Mouse (Mus musculus) frontal cortex, adult 2 months (tissue): ENCODE results near the gene Enoph1. TPM values are rescaled to one million over a fixed set of nuclear protein-coding genes. Genes with fewer than 3 reads are reported as not detected.

Experiments used
- DNase-seq, 2 experiments: peaks; one replicate each; pipeline ENCODE4 v3.0.0; 2022; ENCODE audit warnings: low spot score in 1 of 2; ENCODE audit errors: extremely low spot score in 1 of 2
- polyA plus RNA-seq: library from polyadenylated mRNA; depleted of rRNA; stranded (reverse); fragments of >200 nt; gene quantifications from 2 replicates; pipeline ENCODE4 v1.2.3, GENCODE M21; 2012

Enoph1 gene
- polyA plus RNA-seq, 1 experiment: 83.9 TPM

DNA sequence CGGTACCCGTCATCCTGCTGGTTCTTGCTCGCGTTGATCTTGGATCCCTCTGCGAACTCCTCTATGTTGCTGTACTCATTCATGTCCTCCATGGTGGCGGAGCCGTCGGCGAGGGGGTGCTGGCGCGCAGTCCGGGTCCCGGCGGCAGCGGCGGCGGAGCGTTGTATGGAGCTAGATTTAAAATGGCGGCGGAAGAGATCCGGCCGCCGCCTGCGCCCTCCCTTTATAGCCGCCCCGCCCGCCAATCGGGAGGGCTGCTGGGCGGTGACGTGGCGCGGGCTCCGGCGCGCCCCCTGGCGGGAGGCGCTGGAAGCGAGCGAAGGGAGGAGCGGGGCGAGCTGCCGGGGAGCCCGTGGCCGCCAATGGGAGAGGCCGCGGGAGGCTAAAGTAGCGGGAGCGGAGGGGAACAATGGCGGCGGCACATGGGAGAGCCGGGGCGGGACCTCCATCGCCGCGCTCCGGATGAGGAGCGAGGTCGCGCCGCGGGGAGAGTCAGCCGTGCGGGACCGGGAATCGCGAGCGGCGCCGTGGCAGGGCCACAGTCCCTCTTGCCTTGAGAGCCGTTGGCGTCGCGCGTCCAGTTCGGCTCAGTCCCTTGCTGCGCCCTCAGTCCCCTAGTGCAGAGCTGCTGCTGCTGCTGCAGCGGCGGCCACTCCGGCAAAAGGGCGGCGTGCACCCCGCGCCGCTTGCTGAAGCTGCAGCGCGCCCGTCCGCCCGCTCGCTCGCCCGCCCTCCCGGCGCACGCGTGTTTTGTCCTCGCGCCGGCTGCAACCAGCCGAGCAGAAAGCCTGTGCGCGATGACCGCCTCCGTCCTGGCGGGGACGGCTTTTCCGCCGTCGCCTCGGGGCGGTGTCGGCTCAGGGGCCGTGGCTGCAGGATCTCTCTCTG lies 827 bp upstream of the Enoph1 start:
- DNase-seq: peak; percentile 82 to 98

DNA sequence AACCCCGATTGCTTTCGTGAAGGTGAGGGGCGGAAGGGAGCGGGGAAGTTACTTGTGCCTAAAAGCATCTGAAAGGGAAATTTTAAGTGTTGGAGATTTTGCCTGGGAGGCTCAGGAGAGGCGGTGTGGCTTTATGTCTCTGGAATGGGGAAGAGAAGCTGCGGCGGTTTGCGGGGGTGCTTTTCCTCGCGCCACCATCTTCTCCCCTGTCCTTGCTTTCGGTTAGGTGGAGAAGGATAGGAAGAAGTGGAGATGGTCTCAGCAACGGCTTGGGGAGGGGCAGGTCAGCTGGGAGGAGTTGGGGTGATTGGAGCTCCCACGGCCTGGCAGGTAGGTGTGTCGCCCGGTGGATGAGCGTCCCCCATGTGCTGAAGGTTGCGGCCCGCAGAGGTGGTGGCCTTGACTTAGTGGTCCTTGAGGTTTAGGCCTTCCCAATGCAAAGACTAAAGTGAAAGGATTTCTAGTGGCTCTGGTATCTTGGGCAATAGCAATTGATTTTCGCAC lies 548 bp downstream of the Enoph1 start:
- DNase-seq: peak in 1 of 2 experiments; percentile 45

DNA sequence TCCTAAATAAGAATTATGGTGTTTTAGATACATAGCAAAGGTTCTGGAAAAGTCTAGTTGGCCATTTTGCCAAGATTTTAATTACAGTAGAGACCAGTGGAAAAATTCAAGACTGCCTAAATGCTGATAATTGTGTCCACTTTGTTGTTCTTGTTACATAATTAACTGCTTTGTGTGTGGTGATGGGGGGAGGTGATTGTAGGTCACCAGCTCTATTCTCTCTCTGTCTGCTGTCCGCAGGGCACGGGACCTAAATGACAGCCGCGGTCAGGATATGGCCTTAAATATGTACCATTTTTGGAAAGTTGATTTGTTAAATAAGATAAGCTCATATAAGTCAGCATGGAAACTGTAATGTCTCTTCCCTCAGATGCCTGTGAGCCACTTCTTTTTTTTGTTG lies 1.5 kb downstream of the Enoph1 start:
- no peak for DNase-seq

DNA sequence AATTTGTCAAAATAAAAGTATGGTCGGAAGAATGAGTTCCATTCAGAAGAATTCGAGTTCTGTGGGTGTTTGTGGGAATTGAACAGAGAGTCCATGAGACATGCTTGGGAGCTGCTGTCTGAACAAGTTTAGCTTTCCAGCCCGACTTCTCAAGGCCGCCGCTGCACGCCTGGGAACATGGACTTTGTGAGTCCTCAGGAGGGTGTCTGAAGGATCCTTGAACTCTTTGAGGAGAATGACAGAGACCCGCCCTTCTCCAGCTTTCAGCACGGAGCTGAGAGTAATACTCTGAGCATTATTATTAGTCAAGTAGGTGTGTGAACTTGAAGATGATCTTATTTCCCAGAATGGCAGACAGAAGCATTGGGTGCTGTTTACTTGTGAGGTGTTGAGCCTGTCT lies 2.7 kb downstream of the Enoph1 start:
- no peak for DNase-seq

- DNase-seq: no peak
Measured at GRCm38 (mm10) chr5:100043361-100043760, 3.6 kb downstream of the Enoph1 start.

- no peak for DNase-seq
Measured at GRCm38 (mm10) chr5:100044030-100044429, 4.2 kb downstream of the Enoph1 start.

DNA sequence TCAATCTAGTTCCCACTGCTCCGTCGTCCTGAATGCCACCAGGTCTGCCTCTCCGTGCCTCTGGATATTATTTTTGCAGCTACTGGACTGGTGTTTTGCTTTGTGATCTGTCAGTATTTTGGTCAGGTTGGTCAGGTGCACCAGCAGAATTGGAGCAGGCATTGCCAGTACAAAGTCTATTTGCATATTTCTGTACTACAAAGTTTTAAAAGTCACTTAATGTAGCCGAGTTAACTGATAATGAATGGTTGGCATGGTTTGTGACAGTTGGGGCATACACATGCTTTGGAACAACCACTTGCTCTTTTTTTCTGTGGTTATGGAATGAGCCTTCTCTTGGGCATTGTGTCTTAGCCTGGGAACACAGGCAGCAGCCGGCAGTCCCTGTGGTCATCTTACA lies 4.8 kb downstream of the Enoph1 start:
- no peak for DNase-seq

DNA sequence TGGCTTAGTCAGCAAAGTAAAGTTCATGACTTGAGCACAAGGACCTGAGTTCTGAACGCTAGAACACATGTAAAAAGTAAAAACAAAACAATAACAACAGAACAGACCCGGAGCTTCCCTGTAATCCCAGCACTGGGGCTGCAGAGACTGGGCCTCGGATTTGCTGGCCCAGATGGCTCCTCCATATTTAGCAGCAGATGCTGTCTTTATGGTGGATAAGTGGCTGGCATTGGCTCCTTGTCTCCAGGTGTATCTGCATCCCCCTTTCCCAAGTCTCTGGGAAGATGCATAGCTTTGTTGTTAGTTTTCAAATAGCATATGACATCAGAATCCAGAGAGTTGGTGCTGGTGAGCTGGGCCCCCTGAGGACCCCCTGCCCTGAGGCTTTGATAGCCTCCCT lies 6.3 kb downstream of the Enoph1 start:
- no peak for DNase-seq

DNA sequence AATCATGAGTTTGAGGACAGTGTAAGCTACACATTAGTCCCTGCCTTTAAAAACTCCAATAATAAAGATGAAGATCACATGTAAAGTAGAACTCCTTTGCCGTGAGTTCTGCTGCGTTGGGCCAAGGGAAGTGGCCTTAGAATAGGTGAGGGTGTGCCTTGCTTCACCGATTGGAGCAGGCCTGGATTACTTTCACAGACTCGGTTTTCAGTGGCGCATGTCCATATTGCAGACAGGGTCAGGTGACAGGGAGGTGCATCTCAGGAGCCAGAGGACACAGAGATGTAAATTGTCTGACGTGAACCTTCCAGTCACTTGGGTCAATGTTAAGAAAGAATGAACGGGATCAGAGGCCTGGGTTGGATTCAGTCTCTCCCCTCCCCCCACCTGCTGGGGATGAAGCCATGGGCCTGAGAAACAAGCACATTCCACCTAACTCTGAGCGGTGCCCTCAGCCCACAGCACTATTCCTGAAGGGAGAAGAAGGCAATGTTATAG lies 7.4 kb downstream of the Enoph1 start:
- no peak for DNase-seq

DNA sequence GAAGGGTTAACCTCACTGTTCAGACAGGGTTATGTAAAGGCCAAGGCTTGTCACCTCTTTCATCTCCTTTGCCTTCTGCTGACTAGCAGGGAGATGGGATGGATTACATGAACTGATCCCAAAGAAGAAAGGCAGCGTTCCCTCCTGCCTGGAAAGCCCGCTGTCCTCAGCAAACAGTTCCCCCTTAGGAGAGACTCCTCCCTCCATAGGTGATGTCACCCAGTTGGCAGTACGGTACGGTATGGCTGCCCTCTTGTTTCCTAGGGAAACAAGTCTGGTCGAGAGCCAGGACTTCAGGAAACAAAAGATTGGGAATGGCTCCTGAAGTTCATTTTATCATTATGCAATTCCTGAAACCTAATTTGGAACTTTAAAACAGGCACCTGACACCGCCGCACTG lies 8.1 kb downstream of the Enoph1 start:
- no peak for DNase-seq

DNA sequence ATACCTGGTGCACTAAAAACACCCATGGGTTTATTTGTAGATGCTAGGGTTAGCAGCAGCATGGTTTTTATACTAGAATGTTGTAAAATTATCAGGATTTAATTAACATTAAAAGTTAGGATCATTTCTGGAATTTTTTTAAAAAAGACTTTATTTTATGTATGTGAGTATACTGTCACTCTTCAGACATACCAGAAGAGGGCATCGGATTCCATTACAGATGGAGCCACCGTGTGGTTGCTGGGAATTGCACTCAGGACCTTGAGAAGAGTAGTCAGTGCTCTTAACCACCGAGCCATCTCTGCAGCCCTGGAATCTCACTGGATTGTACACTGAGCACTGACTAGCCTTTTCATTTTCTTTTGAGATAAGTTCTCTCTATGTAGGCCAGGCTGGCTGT lies 10.1 kb downstream of the Enoph1 start:
- DNase-seq: no peak

- peak in 1 of 2 experiments; percentile 42 for DNase-seq
Measured at GRCm38 (mm10) chr5:100052728-100053127, 12.9 kb downstream of the Enoph1 start.

GRCm38 (mm10) chr5:100054807-100055547 lies 15.2 kb downstream of the Enoph1 start:
- DNase-seq: no peak

DNA sequence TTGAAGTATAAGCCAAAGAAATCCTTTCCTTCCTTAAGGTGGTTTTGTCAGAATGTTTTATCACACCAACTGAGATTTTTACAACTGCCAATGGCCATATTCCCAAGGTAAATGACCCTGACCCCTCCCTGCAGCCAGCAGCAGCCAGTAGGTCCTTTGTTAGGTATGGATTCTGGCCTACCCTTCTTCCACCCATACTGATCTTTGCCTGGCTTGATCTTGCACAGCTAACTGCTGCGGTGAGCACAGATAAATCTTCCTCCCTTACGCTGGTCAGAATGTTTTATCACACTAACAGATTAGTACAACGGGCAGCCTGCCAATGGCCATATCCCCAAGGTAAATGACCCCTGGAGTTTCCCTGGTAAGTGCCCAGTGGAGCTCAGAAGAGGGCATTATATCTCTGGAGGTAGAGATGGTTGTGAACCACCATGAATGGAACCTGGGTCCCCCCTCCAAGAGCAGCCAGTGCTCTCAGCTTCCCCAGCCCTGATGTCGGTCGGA lies 16.1 kb downstream of the Enoph1 start:
- no peak for DNase-seq

- DNase-seq: no peak
Measured at GRCm38 (mm10) chr5:100057461-100058209, 17.9 kb downstream of the Enoph1 start.

DNA sequence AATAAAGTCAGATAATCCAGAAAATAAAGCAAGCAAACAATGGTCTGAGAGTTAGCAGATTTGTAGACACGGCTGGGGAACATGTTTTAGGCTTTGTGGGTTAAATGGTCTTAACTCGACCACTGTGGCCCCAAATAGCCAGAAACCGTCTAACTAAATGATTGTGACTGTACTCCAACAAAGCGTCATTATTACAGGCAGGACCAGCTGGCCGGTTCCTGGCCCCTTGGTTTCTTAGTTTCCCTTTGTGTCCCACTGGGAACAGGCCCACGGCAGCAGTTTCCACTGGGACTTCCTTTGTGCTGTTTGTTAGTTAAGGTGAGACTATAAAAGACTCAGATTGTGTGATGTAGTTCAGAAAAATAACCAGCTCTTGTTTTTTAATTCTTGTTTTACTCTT lies 18.9 kb downstream of the Enoph1 start:
- DNase-seq: no peak

DNA sequence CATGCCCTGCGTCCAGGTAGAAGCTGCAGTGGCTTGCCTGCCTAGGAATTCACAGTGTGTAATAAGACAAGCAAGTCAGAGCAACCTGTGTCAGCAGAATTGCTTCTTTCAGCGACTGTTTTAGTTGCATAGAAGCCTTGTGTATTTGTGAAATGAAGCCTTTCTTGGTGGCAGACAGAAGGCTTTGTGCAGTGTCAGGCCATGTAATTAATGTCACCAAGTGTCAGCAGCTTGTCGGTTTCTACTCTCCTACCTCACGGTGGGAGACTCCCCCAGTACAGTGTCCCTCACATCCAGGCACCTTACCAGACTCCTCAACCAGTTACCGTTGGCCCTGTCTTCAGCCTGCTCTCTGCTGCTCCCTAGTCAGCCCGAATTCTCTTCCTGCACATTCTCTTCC lies 19.5 kb downstream of the Enoph1 start:
- DNase-seq: no peak

DNA sequence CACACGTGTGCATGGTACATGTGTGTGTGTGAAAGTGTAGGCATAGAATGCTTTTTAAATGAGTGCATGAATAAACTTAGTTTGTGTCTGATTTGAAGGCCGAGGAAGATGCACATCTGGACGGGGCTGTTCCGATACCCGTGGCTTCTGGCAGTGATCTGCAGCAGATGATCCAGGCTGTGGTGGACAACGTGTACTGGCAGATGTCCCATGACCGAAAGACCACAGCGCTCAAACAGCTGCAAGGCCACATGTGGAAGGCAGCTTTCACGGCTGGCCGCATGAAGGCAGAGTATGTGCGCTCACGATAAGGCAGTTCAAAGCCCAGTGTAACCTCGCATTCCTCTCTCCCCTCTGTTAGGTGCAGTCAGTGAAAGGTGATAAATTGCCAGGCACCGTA lies 21.1 kb downstream of the Enoph1 start:
- DNase-seq: no peak

- no peak for DNase-seq
Measured at GRCm38 (mm10) chr5:100067579-100067978, 27.8 kb downstream of the Enoph1 start.

- DNase-seq: no peak
Measured at GRCm38 (mm10) chr5:100069526-100069925, 29.7 kb downstream of the Enoph1 start.

GRCm38 (mm10) chr5:100070255-100070654 lies 30.5 kb downstream of the Enoph1 start:
- DNase-seq: peak; percentile 69 to 93
